Mouse (Mus musculus): ENCODE measurements around the gene Ubox5. TPM values are rescaled to one million over a fixed set of nuclear protein-coding genes. Genes with fewer than 3 reads are reported as not detected.

The Ubox5 gene
- polyA plus RNA-seq, 1 experiment from 2014 or later = 12.6 TPM

DNA sequence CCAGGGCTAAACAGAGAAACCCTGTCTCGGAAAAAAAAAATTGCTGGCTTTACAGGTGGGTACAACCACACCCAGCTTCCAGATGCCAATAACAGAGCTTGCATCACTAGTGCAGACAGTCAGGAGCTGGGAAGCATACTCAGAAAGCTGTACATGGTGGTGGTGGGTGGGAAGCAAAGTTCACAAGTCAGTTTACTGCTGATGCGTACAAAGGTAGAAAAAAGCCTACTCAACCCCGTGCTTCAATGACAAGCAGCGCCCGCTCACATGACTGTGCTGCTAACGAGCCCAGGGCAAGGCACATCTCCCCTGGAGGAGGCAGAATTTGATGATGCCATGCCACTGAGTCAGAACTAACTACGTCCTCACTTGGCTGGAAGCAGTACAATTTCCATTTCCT is 10.9 kb downstream of the Ubox5 start:
- H3K9ac ChIP-seq = no peak overlapping the region
- H3K4me1 ChIP-seq (replicated peaks; ENCODE audit: control insufficient read depth, insufficient read depth, low read length) = no peaks in the 10 kb centered on the region
- no peak overlapping the region for H3K4me2 ChIP-seq (replicated peaks)
- no peak overlapping the region for H3K4me3 ChIP-seq (replicated peaks; ENCODE audit: low read length)
- no peak for DNase-seq (ENCODE audit: low spot score)
- H3K36me3 ChIP-seq (replicated peaks; ENCODE audit: control insufficient read depth, insufficient read depth) = peaks cover 51% of the 10 kb centered on the region
- H3K9me3 ChIP-seq (ENCODE audit: control insufficient read depth, low read length) = no peaks in the 10 kb centered on the region
- 94% methylated on average over 7 of the region's 7 CpGs for WGBS
- H3K27ac ChIP-seq = no peak overlapping the region
- no peak for ATAC-seq (ENCODE audit: low FRiP score)
- H3K27me3 ChIP-seq (ENCODE audit: control insufficient read depth, insufficient read depth, low read length) = no peaks in the 10 kb centered on the region

DNA sequence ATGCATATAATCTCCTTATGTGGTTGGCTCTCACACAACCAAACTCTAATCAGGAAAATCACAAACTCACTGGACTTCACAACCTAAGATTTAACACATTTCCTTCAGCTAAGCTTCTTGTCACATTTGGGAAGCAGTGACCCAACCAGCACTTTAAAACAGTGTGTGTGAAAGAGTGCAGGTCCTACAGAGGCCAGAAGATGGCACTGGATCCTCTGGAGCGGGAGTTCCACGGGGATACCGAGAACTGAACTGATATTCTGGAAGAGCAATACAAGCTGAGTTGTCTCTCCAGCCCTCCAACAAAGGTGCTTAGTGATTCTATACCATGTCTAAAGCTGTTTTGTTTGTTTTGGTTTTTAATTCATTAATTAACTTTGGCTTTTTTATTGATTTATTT is 16.7 kb downstream of the Ubox5 start:
- H3K27me3 ChIP-seq (ENCODE audit: control insufficient read depth, insufficient read depth, low read length) = no peaks in the 10 kb centered on the region
- ATAC-seq (ENCODE audit: low FRiP score) (no peak), DNase-seq (ENCODE audit: low spot score) (no peak)
- H3K4me3 ChIP-seq (replicated peaks; ENCODE audit: low read length) = no peak overlapping the region
- H3K27ac ChIP-seq = no peak overlapping the region
- no peak overlapping the region for H3K9ac ChIP-seq
- no peaks in the 10 kb centered on the region for H3K4me1 ChIP-seq (replicated peaks; ENCODE audit: control insufficient read depth, insufficient read depth, low read length)
- no peaks in the 10 kb centered on the region for H3K9me3 ChIP-seq (ENCODE audit: control insufficient read depth, low read length)
- 63% methylated on average over 3 of the region's 3 CpGs for WGBS
- no peak overlapping the region for H3K4me2 ChIP-seq (replicated peaks)
- H3K36me3 ChIP-seq (replicated peaks; ENCODE audit: control insufficient read depth, insufficient read depth) = peaks cover 43% of the 10 kb centered on the region

DNA sequence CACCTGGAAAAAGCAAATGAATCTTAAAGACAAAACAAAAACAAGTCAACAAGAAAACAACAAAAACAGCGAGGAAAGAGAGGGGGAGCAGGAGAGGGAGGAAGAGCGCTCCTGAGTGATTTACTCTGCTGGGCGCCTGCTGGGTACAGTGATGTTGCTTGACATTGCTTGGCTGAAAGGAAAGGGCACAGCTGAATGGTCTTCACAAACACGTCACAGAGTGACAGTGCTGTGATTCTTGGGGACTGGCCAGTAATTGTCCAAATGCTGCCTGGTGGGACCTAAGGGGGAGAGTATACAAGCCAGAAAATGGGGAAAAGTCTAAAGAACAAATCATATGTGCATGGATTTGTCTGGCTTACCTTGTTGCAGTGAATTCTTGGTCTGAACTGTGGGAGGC is 27.6 kb downstream of the Ubox5 start:
- DNase-seq (ENCODE audit: low spot score) = no peak
- Histone ChIP-seq H3K9ac (no peak overlapping the region), H3K27ac (no peak overlapping the region), H3K4me1 (replicated peaks; ENCODE audit: control insufficient read depth, insufficient read depth, low read length) (no peaks in the 10 kb centered on the region), H3K9me3 (ENCODE audit: control insufficient read depth, low read length) (no peaks in the 10 kb centered on the region), H3K27me3 (ENCODE audit: control insufficient read depth, insufficient read depth, low read length) (no peaks in the 10 kb centered on the region), H3K4me3 (replicated peaks; ENCODE audit: low read length) (no peak overlapping the region), H3K4me2 (replicated peaks) (no peak overlapping the region), H3K36me3 (replicated peaks; ENCODE audit: control insufficient read depth, insufficient read depth) (peaks cover 67% of the 10 kb centered on the region)
- ATAC-seq (ENCODE audit: low FRiP score) = no peak
- WGBS = 87% methylated on average over 4 of the region's 4 CpGs

- Histone ChIP-seq H3K9me3 (ENCODE audit: control insufficient read depth, low read length) (no peaks in the 10 kb centered on the region), H3K27me3 (ENCODE audit: control insufficient read depth, insufficient read depth, low read length) (no peaks in the 10 kb centered on the region), H3K27ac (no peak overlapping the region), H3K9ac (no peak overlapping the region), H3K4me3 (replicated peaks; ENCODE audit: low read length) (no peak overlapping the region), H3K4me2 (replicated peaks) (no peak overlapping the region), H3K36me3 (replicated peaks; ENCODE audit: control insufficient read depth, insufficient read depth) (peaks cover 85% of the 10 kb centered on the region), H3K4me1 (replicated peaks; ENCODE audit: control insufficient read depth, insufficient read depth, low read length) (no peaks in the 10 kb centered on the region)
- no peak for ATAC-seq (ENCODE audit: low FRiP score)
- DNase-seq (ENCODE audit: low spot score) = no peak
- 81% methylated on average over 3 of the region's 3 CpGs for WGBS
Measured at GRCm38 (mm10) chr2:130598399-130598798, 31.4 kb downstream of the Ubox5 start.

DNA sequence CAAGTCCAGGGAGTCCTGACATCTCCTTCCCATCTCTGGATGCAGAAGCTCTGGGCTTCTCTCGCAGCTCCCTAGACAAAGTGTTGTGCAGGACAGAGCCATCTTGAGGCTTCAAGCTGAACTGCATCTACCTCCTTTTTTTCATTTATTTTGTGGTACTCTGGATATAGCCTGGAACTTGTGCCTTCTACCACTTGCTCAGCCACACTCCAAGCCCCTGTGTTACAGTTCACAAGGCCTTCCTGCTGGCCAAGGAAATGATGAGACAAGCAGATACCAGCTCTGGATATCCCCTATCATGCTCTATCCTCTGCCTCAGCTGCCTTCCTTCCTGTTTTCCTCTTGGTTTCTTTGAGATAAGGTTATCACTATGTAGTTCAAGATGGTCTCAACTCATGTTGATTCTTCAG is 32.2 kb downstream of the Ubox5 start:
- peak; percentile 65 for DNase-seq (ENCODE audit: low spot score)
- H3K9me3 ChIP-seq (ENCODE audit: control insufficient read depth, low read length) = no peaks in the 10 kb centered on the region
- WGBS = 7% methylated on average over 1 of the region's 1 CpGs
- no peak overlapping the region for H3K4me3 ChIP-seq (replicated peaks; ENCODE audit: low read length)
- no peak overlapping the region for H3K4me2 ChIP-seq (replicated peaks)
- no peaks in the 10 kb centered on the region for H3K4me1 ChIP-seq (replicated peaks; ENCODE audit: control insufficient read depth, insufficient read depth, low read length)
- ATAC-seq (ENCODE audit: low FRiP score) = peak; percentile 17; the same call in 1 of the 2 replicates
- no peak overlapping the region for H3K9ac ChIP-seq
- H3K27me3 ChIP-seq (ENCODE audit: control insufficient read depth, insufficient read depth, low read length) = no peaks in the 10 kb centered on the region
- H3K27ac ChIP-seq = no peak overlapping the region
- H3K36me3 ChIP-seq (replicated peaks; ENCODE audit: control insufficient read depth, insufficient read depth) = peaks cover 84% of the 10 kb centered on the region

DNA sequence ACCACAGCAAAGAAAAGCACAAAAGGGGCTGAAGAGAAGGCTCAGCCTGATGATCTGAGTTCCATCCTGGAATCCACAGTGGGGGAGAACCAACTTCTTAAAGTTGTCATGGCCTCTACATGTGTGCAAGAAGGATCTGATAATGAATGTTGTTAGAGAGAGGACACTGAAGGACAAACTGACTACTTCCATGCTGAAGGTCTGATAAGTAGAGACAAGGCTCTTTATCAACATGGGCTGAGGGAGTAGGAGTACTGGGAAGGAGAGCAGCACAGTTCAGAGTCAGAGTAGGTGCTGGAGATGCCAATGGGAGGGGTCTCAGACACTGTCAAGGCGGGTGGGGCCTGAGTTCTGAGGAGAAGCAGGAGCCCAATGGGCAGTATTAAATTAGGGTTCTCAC is 34.2 kb downstream of the Ubox5 start:
- H3K4me2 ChIP-seq (replicated peaks) = no peak overlapping the region
- ATAC-seq (ENCODE audit: low FRiP score) (no peak), DNase-seq (ENCODE audit: low spot score) (no peak)
- H3K4me1 ChIP-seq (replicated peaks; ENCODE audit: control insufficient read depth, insufficient read depth, low read length) = no peaks in the 10 kb centered on the region
- H3K4me3 ChIP-seq (replicated peaks; ENCODE audit: low read length) = no peak overlapping the region
- WGBS = 90% methylated on average over 1 of the region's 1 CpGs
- H3K9ac ChIP-seq = no peak overlapping the region
- H3K27ac ChIP-seq = no peak overlapping the region
- H3K9me3 ChIP-seq (ENCODE audit: control insufficient read depth, low read length) = no peaks in the 10 kb centered on the region
- no peaks in the 10 kb centered on the region for H3K27me3 ChIP-seq (ENCODE audit: control insufficient read depth, insufficient read depth, low read length)
- peaks cover 78% of the 10 kb centered on the region for H3K36me3 ChIP-seq (replicated peaks; ENCODE audit: control insufficient read depth, insufficient read depth)

GRCm38 (mm10) chr2:130591016-130591415 is 38.8 kb downstream of the Ubox5 start:
- Histone ChIP-seq H3K36me3 (replicated peaks; ENCODE audit: control insufficient read depth, insufficient read depth) (peaks cover 40% of the 10 kb centered on the region), H3K27me3 (ENCODE audit: control insufficient read depth, insufficient read depth, low read length) (no peaks in the 10 kb centered on the region), H3K4me3 (replicated peaks; ENCODE audit: low read length) (no peak overlapping the region), H3K9ac (no peak overlapping the region), H3K27ac (no peak overlapping the region), H3K9me3 (ENCODE audit: control insufficient read depth, low read length) (no peaks in the 10 kb centered on the region), H3K4me1 (replicated peaks; ENCODE audit: control insufficient read depth, insufficient read depth, low read length) (no peaks in the 10 kb centered on the region), H3K4me2 (replicated peaks) (no peak overlapping the region)
- DNase-seq (ENCODE audit: low spot score) (no peak), ATAC-seq (ENCODE audit: low FRiP score) (no peak)
- 100% methylated on average over 2 of the region's 2 CpGs for WGBS

- no peak overlapping the region for H3K9ac ChIP-seq
- ATAC-seq (ENCODE audit: low FRiP score) (no peak), DNase-seq (ENCODE audit: low spot score) (no peak)
- H3K36me3 ChIP-seq (replicated peaks; ENCODE audit: control insufficient read depth, insufficient read depth) = peaks cover 29% of the 10 kb centered on the region
- WGBS = 97% methylated on average over 2 of the region's 2 CpGs
- no peaks in the 10 kb centered on the region for H3K4me1 ChIP-seq (replicated peaks; ENCODE audit: control insufficient read depth, insufficient read depth, low read length)
- no peak overlapping the region for H3K4me2 ChIP-seq (replicated peaks)
- no peaks in the 10 kb centered on the region for H3K27me3 ChIP-seq (ENCODE audit: control insufficient read depth, insufficient read depth, low read length)
- H3K27ac ChIP-seq = no peak overlapping the region
- no peaks in the 10 kb centered on the region for H3K9me3 ChIP-seq (ENCODE audit: control insufficient read depth, low read length)
- no peak overlapping the region for H3K4me3 ChIP-seq (replicated peaks; ENCODE audit: low read length)
Measured at GRCm38 (mm10) chr2:130589761-130590160, 40.1 kb downstream of the Ubox5 start.

DNA sequence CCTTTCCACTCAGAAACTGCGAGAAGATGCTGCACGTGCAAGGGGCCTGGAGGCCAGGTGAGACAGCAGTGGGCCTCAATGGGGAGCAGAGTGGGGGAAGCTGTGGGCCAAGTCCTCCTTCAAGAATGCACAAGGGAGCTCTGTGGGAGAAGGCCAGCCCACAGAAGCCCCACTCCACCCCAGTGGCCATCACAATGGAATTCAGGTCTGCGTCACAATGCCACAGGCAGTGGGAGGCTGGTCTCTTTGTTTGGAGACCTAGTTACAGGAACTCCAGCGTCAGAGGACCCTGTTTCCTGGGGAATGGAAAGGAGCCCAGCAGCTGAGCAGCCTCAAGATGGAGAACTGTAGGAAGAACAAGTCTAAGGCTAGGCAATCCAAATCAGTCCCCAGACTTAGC is 40.7 kb downstream of the Ubox5 start:
- Histone ChIP-seq H3K4me1 (replicated peaks; ENCODE audit: control insufficient read depth, insufficient read depth, low read length) (no peaks in the 10 kb centered on the region), H3K4me2 (replicated peaks) (no peak overlapping the region), H3K4me3 (replicated peaks; ENCODE audit: low read length) (no peak overlapping the region), H3K9me3 (ENCODE audit: control insufficient read depth, low read length) (no peaks in the 10 kb centered on the region), H3K27ac (no peak overlapping the region), H3K9ac (no peak overlapping the region), H3K36me3 (replicated peaks; ENCODE audit: control insufficient read depth, insufficient read depth) (peaks cover 26% of the 10 kb centered on the region), H3K27me3 (ENCODE audit: control insufficient read depth, insufficient read depth, low read length) (no peaks in the 10 kb centered on the region)
- WGBS = 52% methylated on average over 4 of the region's 4 CpGs
- DNase-seq (ENCODE audit: low spot score) = no peak
- ATAC-seq (ENCODE audit: low FRiP score) = no peak

DNA sequence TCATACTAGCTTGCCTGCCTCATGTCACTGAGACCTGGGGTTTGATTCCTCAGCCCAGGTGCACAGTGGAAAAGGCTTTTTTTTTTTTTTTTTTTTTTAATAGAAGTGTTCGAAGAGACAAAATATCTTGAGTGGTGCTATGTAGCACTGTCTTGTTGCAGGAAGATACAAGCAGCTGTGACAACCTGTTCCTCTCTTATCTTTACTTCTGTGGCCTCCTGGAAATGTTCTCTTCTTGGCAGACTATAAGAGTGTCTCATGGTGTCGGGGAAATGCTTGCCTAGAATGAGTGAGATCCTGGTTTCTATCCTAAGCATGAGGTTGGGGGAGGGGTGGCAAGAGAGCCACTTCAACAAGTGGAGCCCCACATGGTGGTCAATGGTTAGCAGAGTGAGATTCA is 41.5 kb downstream of the Ubox5 start:
- H3K9ac ChIP-seq = no peak overlapping the region
- H3K4me1 ChIP-seq (replicated peaks; ENCODE audit: control insufficient read depth, insufficient read depth, low read length) = no peaks in the 10 kb centered on the region
- H3K27me3 ChIP-seq (ENCODE audit: control insufficient read depth, insufficient read depth, low read length) = no peaks in the 10 kb centered on the region
- no peak overlapping the region for H3K4me3 ChIP-seq (replicated peaks; ENCODE audit: low read length)
- no peak overlapping the region for H3K27ac ChIP-seq
- 84% methylated on average over 2 of the region's 2 CpGs for WGBS
- no peak for DNase-seq (ENCODE audit: low spot score)
- H3K4me2 ChIP-seq (replicated peaks) = no peak overlapping the region
- ATAC-seq (ENCODE audit: low FRiP score) = no peak
- peaks cover 23% of the 10 kb centered on the region for H3K36me3 ChIP-seq (replicated peaks; ENCODE audit: control insufficient read depth, insufficient read depth)
- H3K9me3 ChIP-seq (ENCODE audit: control insufficient read depth, low read length) = no peaks in the 10 kb centered on the region
